Mouse (Mus musculus) limb, embryonic 14.5 days (tissue): ENCODE measurements around the gene Kctd7. TPM values are rescaled to one million over a fixed set of nuclear protein-coding genes. Genes with fewer than 3 reads are reported as not detected.

Experiments
- ATAC-seq: fragments of 200-750 bp; cut with Nextera tagmentation; 2 replicates; pipeline ENCODE4 v1.8.0; 2017; ENCODE audit warnings: low read depth, moderate number of reproducible peaks, moderate TSS enrichment; ENCODE audit not compliant: low FRiP score
- DNase-seq: peaks from one replicate; pipeline ENCODE4 v3.0.0-alpha.2; 2015; ENCODE audit warnings: low spot score
- H3K27ac ChIP-seq: fragments of 300-500 bp; sonication (generic); replicated peaks from 2 replicates; pipeline ENCODE4 v1.5.1; 2014; ENCODE audit warnings: low read depth, mild to moderate bottlenecking, low read length, moderate library complexity, mixed read lengths
- H3K27me3 ChIP-seq: fragments of 300-500 bp; sonication (generic); 2 replicates; pipeline ENCODE4 v1.6.1; 2014; ENCODE audit warnings: low read length, mixed read lengths; ENCODE audit not compliant: control insufficient read depth, insufficient read depth
- H3K36me3 ChIP-seq: fragments of 300-500 bp; sonication (generic); 2 replicates; pipeline ENCODE4 v1.6.1; 2014; ENCODE audit warnings: mild to moderate bottlenecking, low read length, moderate library complexity, mixed read lengths; ENCODE audit not compliant: control insufficient read depth, insufficient read depth
- H3K4me1 ChIP-seq: fragments of 300-500 bp; sonication (generic); 2 replicates; pipeline ENCODE4 v1.6.1; 2014; ENCODE audit warnings: antibody characterized with exemption, low read length, mixed read lengths; ENCODE audit not compliant: control insufficient read depth, insufficient read depth
- H3K4me2 ChIP-seq: fragments of 300-500 bp; sonication (generic); replicated peaks from 2 replicates; pipeline ENCODE4 v1.6.1; 2014; ENCODE audit warnings: low read depth, mild to moderate bottlenecking, low read length, moderate library complexity; ENCODE audit not compliant: severe bottlenecking
- H3K4me3 ChIP-seq: fragments of 300-500 bp; sonication (generic); replicated peaks from 2 replicates; pipeline ENCODE4 v1.5.1; 2014; ENCODE audit warnings: low read length
- H3K9ac ChIP-seq: fragments of 300-500 bp; sonication (generic); 2 replicates; pipeline ENCODE4 v1.6.1; 2014; ENCODE audit warnings: mild to moderate bottlenecking, low read depth, low read length, moderate library complexity; ENCODE audit not compliant: severe bottlenecking
- H3K9me3 ChIP-seq: fragments of 300-500 bp; sonication (generic); 2 replicates; pipeline ENCODE4 v1.6.1; 2016; ENCODE audit warnings: low read length; ENCODE audit not compliant: control insufficient read depth
- POLR2A ChIP-seq: fragments of 200-500 bp; IDR thresholded peaks from 2 replicates; pipeline ENCODE4 v1.8.0; 2012; ENCODE audit warnings: inconsistent platforms, mild to moderate bottlenecking, moderate library complexity, borderline replicate concordance; ENCODE audit not compliant: insufficient read depth, insufficient read length; ENCODE audit errors: extremely low read depth
- WGBS: fragments of 180-500 bp; shearing (Covaris S2); extraction: QIAGEN DNeasy Blood & Tissue Kit; methylation state at CpG from one replicate; pipeline ENCODE4 v1.1.7; 2014; 5-methylcytosine and 5-hydroxymethylcytosine counted together
- polyA plus RNA-seq, 2 experiments: library from polyadenylated mRNA; depleted of rRNA in 1 of 2; stranded (reverse) in 1 of 2; unstranded in 1 of 2; fragments of >200 nt; fragmentation: Nextera tagmentation in 1 of 2; extraction: Ambion mirVana in 1 of 2; gene quantifications; 2 replicates each; pipeline versions ENCODE4 v1.2.1 to v1.2.3; 2012 to 2014

Gene Kctd7
- polyA plus RNA-seq, 2 experiments: 5.5 to 6.2 TPM

- H3K27me3 ChIP-seq: no peaks in the 10 kb centered on the region
- peak; percentile 64 for DNase-seq
- peaks cover 8% of the 10 kb centered on the region for H3K4me1 ChIP-seq
- ATAC-seq: peak; percentile 89
- 47% methylated on average over 12 of the region's 12 CpGs for WGBS
- no peak overlapping the region for H3K4me3 ChIP-seq
- H3K9me3 ChIP-seq: no peaks in the 10 kb centered on the region
- H3K9ac ChIP-seq: no peak overlapping the region
- TF ChIP-seq POLR2A: no peak
- no peak overlapping the region for H3K4me2 ChIP-seq
- H3K36me3 ChIP-seq: peaks cover 31% of the 10 kb centered on the region
- peak overlapping the region; percentile 55 for H3K27ac ChIP-seq
These were observed 33.8 kb upstream of the Kctd7 start for GRCm38 (mm10) chr5:130110632-130111464.

GRCm38 (mm10) chr5:130112653-130113052 is 32.0 kb upstream of the Kctd7 start:
- H3K36me3 ChIP-seq: peaks cover 35% of the 10 kb centered on the region
- H3K9me3 ChIP-seq: no peaks in the 10 kb centered on the region
- no peaks in the 10 kb centered on the region for H3K27me3 ChIP-seq
- no peak for TF ChIP-seq POLR2A
- H3K9ac ChIP-seq: no peak overlapping the region
- no peak overlapping the region for H3K4me2 ChIP-seq
- DNase-seq (no peak), ATAC-seq (no peak)
- H3K27ac ChIP-seq: no peak overlapping the region
- no peak overlapping the region for H3K4me3 ChIP-seq
- peaks cover 18% of the 10 kb centered on the region for H3K4me1 ChIP-seq

GRCm38 (mm10) chr5:130116116-130116515 is 28.5 kb upstream of the Kctd7 start:
- no peaks in the 10 kb centered on the region for H3K27me3 ChIP-seq
- no peak for ATAC-seq
- H3K27ac ChIP-seq: 0 out of 2 replicates have a peak overlapping the region, but pooled peaks have one; percentile 63
- no peak overlapping the region for H3K9ac ChIP-seq
- H3K9me3 ChIP-seq: no peaks in the 10 kb centered on the region
- H3K36me3 ChIP-seq: peaks cover 16% of the 10 kb centered on the region
- WGBS: 76% methylated on average over 12 of the region's 12 CpGs
- H3K4me3 ChIP-seq: no peak overlapping the region
- no peak overlapping the region for H3K4me2 ChIP-seq
- DNase-seq: no peak
- peaks cover 27% of the 10 kb centered on the region for H3K4me1 ChIP-seq
- no peak for TF ChIP-seq POLR2A

- Histone ChIP-seq H3K4me1 (peaks cover 26% of the 10 kb centered on the region), H3K4me2 (no peak overlapping the region), H3K9me3 (no peaks in the 10 kb centered on the region), H3K36me3 (peaks cover 16% of the 10 kb centered on the region), H3K9ac (no peak overlapping the region), H3K27ac (peak overlapping the region; percentile 63), H3K27me3 (no peaks in the 10 kb centered on the region), H3K4me3 (no peak overlapping the region)
- DNase-seq (peak; percentile 59), ATAC-seq (no peak)
- no peak for TF ChIP-seq POLR2A
- 54% methylated on average over 7 of the region's 7 CpGs for WGBS
These were observed 27.8 kb upstream of the Kctd7 start for GRCm38 (mm10) chr5:130116857-130117256.

- peak; percentile 41 for DNase-seq
- Histone ChIP-seq H3K27ac (peak overlapping the region; percentile 53), H3K9me3 (no peaks in the 10 kb centered on the region), H3K4me1 (peaks cover 26% of the 10 kb centered on the region), H3K4me2 (no peak overlapping the region), H3K27me3 (no peaks in the 10 kb centered on the region), H3K4me3 (no peak overlapping the region), H3K36me3 (peaks cover 13% of the 10 kb centered on the region), H3K9ac (no peak overlapping the region)
- ATAC-seq: no peak; the same call in 1 of the 2 replicates
- 49% methylated on average over 6 of the region's 6 CpGs for WGBS
- no peak for TF ChIP-seq POLR2A
These were observed 26.7 kb upstream of the Kctd7 start for GRCm38 (mm10) chr5:130117932-130118331.
